ENCODE assay signal across 9 mouse cellular contexts in the genomic region with DNA sequence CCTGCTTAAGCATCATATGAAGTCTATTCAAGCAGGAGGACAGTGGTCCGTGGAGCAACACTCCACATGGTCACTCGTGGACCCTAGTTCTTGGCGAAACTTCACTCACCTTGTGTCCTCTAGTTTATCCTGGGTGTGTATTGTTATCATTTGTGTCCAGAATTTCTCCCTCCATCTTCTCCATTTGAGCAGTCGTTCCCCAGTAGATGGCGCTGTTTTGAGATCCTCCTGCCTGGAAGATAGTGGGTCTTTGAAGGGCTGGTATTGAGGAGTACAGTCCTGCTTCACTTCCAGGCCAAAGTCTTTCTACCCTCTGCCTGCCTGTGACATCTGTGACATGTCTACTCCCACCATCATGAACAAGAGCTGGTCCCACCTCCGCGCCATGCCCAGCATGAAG.
DNase-seq lines count a peak whose midpoint lies in the region; ATAC-seq and TF ChIP-seq lines count a peak whose summit lies in the region.
"Had no signal": no experiment of that assay in that cellular context is flagged by ENCODE, and none has a peak within 500 bp of the region (broad histone marks: within the 10 kb centered on the region; RNA-seq: fewer than 3 reads in every experiment).

No protein-coding gene starts in this region.

- no peak overlapping the region for H3K9ac ChIP-seq in forebrain, embryonic 15.5 days (replicated peaks)
- no peak overlapping the region for H3K9ac ChIP-seq in liver, embryonic 11.5 days (ENCODE audit: low read depth, low read length)
- H3K9ac ChIP-seq in intestine, postnatal 0 days (ENCODE audit: low read depth, low read length) = no peak overlapping the region
- H3K9ac ChIP-seq in forebrain, embryonic 12.5 days = no peak overlapping the region
- H3K9ac ChIP-seq: heart, embryonic 13.5 days had no signal

- peaks cover 23% of the 10 kb centered on the region for H3K4me1 ChIP-seq in forebrain, embryonic 10.5 days
- H3K4me1 ChIP-seq in forebrain, embryonic 15.5 days = no peaks in the 10 kb centered on the region
- H3K4me1 ChIP-seq in liver, embryonic 11.5 days (replicated peaks; ENCODE audit: control insufficient read depth, insufficient read depth, low read length) = no peaks in the 10 kb centered on the region; the same call in 1 of the 2 replicates
- no peaks in the 10 kb centered on the region for H3K4me1 ChIP-seq in intestine, postnatal 0 days (replicated peaks; ENCODE audit: control insufficient read depth, insufficient read depth, low read length)
- no peaks in the 10 kb centered on the region for H3K4me1 ChIP-seq in forebrain, embryonic 12.5 days
- H3K4me1 ChIP-seq: heart, embryonic 13.5 days had no signal

- H3K4me2 ChIP-seq in forebrain, embryonic 15.5 days (replicated peaks) = no peak overlapping the region
- H3K4me2 ChIP-seq in liver, embryonic 11.5 days = no peak overlapping the region
- no peak overlapping the region for H3K4me2 ChIP-seq in intestine, postnatal 0 days (replicated peaks; ENCODE audit: low read depth)
- no peak overlapping the region for H3K4me2 ChIP-seq in forebrain, embryonic 12.5 days
- H3K4me2 ChIP-seq: heart, embryonic 13.5 days had no signal

- H3K27me3 ChIP-seq in forebrain, embryonic 10.5 days (ENCODE audit: poor library complexity, severe bottlenecking) = no peaks in the 10 kb centered on the region
- no peaks in the 10 kb centered on the region for H3K27me3 ChIP-seq in forebrain, embryonic 15.5 days
- no peaks in the 10 kb centered on the region for H3K27me3 ChIP-seq in liver, embryonic 11.5 days (replicated peaks; ENCODE audit: control insufficient read depth, insufficient read depth, low read length)
- no peaks in the 10 kb centered on the region for H3K27me3 ChIP-seq in intestine, postnatal 0 days (replicated peaks; ENCODE audit: control insufficient read depth, insufficient read depth, low read length)
- H3K27me3 ChIP-seq in forebrain, embryonic 12.5 days = no peaks in the 10 kb centered on the region
- H3K27me3 ChIP-seq: heart, embryonic 13.5 days had no signal

- peak; percentile 49 for DNase-seq in forebrain, embryonic 10.5 days (ENCODE audit: extremely low spot score, low spot score)
- DNase-seq in liver = peak; percentile 31
- no peak for DNase-seq in liver, embryonic 11.5 days (ENCODE audit: low spot score)
- DNase-seq in adrenal gland, postnatal 25 days = peak; percentile 18
- DNase-seq in retina, postnatal 1 day = peak; percentile 69

- H3K27ac ChIP-seq in forebrain, embryonic 10.5 days = 0 out of 2 replicates have a peak overlapping the region, but pooled peaks have one; percentile 1
- no peak overlapping the region for H3K27ac ChIP-seq in forebrain, embryonic 15.5 days (replicated peaks)
- no peak overlapping the region for H3K27ac ChIP-seq in liver, embryonic 11.5 days (ENCODE audit: low read depth, low read length)
- no peak overlapping the region for H3K27ac ChIP-seq in intestine, postnatal 0 days (ENCODE audit: low read depth, low read length)
- no peak overlapping the region for H3K27ac ChIP-seq in forebrain, embryonic 12.5 days
- H3K27ac ChIP-seq: heart, embryonic 13.5 days had no signal

- peak; percentile 76 for TF ChIP-seq CTCF in intestine, postnatal 0 days (IDR thresholded peaks at IDR 0.05; ENCODE audit: low read depth)

- no peak overlapping the region for H3K4me3 ChIP-seq in forebrain, embryonic 10.5 days
- no peak overlapping the region for H3K4me3 ChIP-seq in forebrain, embryonic 15.5 days
- no peak overlapping the region for H3K4me3 ChIP-seq in liver, embryonic 11.5 days (ENCODE audit: low read depth, low read length)
- no peak overlapping the region for H3K4me3 ChIP-seq in intestine, postnatal 0 days (ENCODE audit: low read depth, low read length)
- no peak overlapping the region for H3K4me3 ChIP-seq in forebrain, embryonic 12.5 days (replicated peaks)
- H3K4me3 ChIP-seq: heart, embryonic 13.5 days had no signal

- no peaks in the 10 kb centered on the region for H3K36me3 ChIP-seq in forebrain, embryonic 10.5 days (replicated peaks)
- no peaks in the 10 kb centered on the region for H3K36me3 ChIP-seq in forebrain, embryonic 15.5 days
- no peaks in the 10 kb centered on the region for H3K36me3 ChIP-seq in liver, embryonic 11.5 days (ENCODE audit: control insufficient read depth, insufficient read depth, low read length)
- H3K36me3 ChIP-seq in intestine, postnatal 0 days (ENCODE audit: control insufficient read depth, insufficient read depth) = no peaks in the 10 kb centered on the region
- no peaks in the 10 kb centered on the region for H3K36me3 ChIP-seq in forebrain, embryonic 12.5 days (replicated peaks)
- H3K36me3 ChIP-seq: heart, embryonic 13.5 days had no signal

- 52% methylated on average over 7 of the region's 7 CpGs for WGBS in forebrain, embryonic 10.5 days
- whole genome bisulfite sequencing in forebrain, embryonic 15.5 days = 59% methylated on average over 7 of the region's 7 CpGs
- 50% methylated on average over 7 of the region's 7 CpGs for WGBS in liver, embryonic 11.5 days
- 55% methylated on average over 7 of the region's 7 CpGs for WGBS in intestine, postnatal 0 days
- 61% methylated on average over 7 of the region's 7 CpGs for WGBS in forebrain, embryonic 12.5 days

- H3K9me3 ChIP-seq in forebrain, embryonic 10.5 days = no peaks in the 10 kb centered on the region
- H3K9me3 ChIP-seq in forebrain, embryonic 15.5 days = no peaks in the 10 kb centered on the region
- no peaks in the 10 kb centered on the region for H3K9me3 ChIP-seq in liver, embryonic 11.5 days (ENCODE audit: control insufficient read depth, low read length)
- no peaks in the 10 kb centered on the region for H3K9me3 ChIP-seq in intestine, postnatal 0 days (ENCODE audit: control insufficient read depth)
- H3K9me3 ChIP-seq in forebrain, embryonic 12.5 days = no peaks in the 10 kb centered on the region
- H3K9me3 ChIP-seq: heart, embryonic 13.5 days had no signal

- no peak for ATAC-seq in forebrain, embryonic 15.5 days (replicated peaks)
- ATAC-seq in liver, embryonic 11.5 days (replicated peaks; ENCODE audit: low FRiP score) = no peak
- no peak for ATAC-seq in intestine, postnatal 0 days
- no peak for ATAC-seq in forebrain, embryonic 12.5 days (ENCODE audit: low FRiP score)
